Mouse (Mus musculus) embryo, embryonic 10.5 days (tissue): ENCODE measurements around the gene Dek.

Experiments used
- DNase-seq: peaks from one replicate; pipeline ENCODE4 v3.0.0-alpha.2; 2015; ENCODE audit warnings: low spot score

Gene Dek

DNA sequence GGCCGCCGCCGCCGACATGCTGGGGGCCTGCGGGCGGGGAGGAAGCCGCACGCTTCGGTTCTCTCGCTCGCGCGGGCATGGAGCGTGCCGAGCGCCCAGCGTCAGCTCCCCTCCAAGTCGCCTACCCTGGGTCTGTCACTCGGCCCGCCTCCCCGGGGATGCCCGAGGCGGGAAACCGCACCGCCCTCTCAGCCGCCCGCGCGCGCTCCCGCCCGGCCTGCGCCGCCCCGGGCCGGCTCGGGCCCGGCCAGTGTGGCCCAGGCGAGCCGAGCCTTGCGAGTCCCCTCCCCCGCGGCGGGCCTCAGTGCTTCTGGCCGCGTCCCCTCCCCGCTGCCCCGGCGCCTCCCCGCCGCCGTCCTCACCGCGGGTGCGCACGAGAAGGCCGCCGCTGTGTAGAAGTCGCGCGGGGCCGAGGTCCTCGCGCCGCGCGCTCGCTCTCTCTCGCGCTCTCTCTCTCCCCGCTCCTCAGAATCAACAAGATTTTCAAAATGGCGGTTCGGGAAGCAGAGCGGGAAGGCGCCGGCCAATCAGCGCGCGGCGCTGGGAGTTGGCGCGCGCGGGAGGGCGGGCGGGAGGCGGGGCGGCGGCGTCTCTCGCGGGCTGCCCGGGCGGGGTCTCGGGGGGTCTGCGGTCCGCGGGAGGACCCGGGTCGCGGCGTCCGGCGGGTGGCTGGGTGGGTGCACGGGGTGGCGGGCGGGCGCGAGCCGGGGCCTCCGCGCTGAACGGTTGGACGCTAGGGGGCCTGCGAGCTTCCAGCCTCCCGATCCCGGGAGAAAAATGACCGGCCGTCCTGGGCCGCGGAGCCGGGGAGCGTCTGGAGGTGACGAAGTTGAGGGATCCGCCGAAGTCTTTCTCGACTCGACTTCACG is at the start of gene Dek:
TSS of gene Dek (minus strand) at position 491 of the 869 bp plus-strand sequence.
- peak; percentile 92 for DNase-seq

DNA sequence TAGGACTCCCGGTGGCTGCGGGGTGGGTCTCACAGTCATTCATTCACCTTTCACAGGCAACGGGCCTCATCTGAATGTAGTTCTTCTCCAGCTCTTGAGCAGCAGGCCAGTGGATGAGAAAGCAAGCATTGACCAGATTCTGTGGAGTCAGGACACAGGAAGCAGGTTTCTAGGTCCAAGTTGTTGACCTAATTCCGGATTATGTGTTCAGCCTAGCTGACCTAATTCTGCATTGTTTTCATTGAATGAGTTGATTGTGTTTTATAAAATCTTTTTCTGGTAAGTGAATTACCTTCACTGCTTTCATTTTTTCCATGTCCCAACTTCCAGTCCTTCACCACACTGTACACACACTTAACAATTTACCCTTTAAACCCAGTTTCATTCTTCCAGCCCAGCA is 48.9 kb upstream of the Dek start:
- no peak for DNase-seq

DNA sequence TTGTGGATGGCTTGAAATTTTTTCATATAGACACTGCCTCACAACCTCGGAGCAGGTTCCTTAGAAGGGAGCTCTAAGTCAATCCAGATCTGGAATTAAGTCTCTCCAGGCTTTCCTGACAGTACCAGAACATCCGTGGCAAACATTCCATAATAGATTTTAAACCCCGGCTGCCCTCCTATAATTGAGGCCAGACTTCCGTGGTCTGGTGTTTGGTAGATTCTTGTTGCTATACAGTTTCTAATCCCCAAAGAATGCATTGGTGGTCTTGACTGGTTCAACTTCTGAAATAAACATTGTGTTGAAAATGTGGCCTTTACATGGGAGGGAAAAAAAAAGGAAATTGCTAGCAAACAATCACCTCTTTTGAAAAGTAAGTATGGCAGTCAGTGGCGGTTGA is 47.2 kb upstream of the Dek start:
- DNase-seq, result peak; percentile 18

DNA sequence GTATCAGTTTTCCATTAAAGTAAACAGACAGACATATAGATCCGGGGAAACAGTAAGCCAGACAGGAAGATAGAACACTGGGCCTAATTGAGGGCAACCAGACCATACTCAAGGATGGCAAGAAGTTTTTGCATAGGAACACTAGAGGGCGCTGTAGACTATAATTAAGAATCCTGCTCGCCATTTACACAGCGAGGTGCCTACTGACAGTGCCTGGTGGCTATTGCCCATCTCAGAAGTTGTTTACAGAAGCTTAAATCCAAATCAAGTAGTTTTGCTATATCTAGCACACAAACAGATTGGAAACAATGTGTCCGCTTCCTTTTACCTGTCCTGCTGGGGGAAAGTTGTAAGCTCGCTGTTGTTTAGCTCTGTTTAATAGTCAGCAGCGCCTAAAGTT is 46.4 kb upstream of the Dek start:
- DNase-seq, result peak; percentile 95

DNA sequence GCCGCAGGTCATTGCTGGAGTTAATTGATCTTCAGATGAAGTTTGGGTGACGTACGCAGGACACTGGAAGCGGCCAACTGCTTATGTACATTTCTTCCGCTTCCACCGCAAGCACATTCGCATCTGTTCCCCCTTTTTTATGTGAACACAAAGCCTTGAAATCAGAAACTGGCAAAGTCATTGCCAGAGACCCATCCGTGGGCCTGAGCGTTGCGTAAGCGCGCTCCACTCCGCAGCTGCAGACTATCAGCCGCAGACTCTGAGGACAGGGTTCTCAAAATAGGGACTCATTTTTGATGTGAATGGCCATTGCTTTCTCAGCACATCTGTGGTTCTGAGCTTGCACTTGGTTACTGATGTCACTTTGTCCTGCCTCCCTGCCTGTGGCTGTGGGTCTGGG is 45.1 kb upstream of the Dek start:
- DNase-seq, result no peak

DNA sequence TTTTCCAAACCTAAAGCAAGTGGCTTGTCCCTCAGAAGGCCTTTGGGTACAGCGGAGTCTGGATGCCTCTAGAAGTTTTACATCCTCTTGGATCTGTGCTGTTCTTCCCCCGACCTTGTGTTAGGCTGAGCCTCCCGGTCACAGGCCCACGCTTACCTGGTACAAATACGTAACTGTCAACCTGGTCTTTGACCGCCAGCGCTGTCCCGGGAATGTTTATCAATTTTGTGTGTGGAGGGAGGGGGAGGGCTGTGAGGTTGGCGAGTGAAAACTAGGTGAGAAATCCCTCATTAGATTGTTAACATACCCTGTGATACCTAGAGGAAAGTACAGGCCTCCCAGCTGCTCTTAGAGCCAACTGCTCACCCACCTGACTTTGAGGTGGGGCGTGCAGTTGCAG is 44.0 kb upstream of the Dek start:
- DNase-seq, result no peak

DNA sequence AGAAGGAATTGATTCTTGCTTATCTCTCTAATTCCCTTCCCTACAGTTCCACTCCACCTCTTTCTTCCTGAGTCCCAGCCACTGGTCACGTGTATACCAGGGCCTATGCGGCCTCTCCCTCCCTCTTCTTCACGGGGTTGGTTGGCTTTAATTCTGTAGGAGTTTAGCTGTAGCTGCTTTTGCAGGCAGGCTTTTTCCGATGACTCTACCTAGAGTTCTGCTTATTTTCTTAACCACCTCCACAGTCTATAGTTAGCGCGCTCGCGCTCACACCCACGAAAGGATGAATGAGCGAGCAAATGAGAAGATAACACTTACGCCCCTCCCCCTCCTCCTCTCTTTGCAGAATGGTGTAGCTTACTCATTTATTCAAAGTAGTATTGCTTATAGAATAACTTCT is 42.6 kb upstream of the Dek start:
- DNase-seq, result peak; percentile 18

DNA sequence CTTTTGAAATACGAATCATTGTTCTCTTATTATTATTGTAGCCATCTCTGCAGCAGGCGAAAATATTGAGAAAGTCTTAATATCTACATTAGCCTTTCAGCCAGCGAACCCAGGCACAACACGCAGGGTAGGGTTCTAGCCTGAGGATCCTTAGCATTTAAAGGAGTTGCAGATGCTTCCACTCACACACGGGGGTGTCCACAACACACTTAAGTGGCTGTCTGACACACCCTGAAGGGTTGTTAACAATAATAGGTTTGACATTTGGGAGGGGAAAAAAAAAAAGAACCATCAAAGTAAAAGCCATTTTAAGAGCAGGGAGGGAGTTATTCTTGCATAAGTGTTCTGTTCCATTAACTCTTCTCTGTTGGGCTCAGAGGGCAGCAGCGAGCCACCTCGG is 40.4 kb upstream of the Dek start:
- DNase-seq, result no peak

DNA sequence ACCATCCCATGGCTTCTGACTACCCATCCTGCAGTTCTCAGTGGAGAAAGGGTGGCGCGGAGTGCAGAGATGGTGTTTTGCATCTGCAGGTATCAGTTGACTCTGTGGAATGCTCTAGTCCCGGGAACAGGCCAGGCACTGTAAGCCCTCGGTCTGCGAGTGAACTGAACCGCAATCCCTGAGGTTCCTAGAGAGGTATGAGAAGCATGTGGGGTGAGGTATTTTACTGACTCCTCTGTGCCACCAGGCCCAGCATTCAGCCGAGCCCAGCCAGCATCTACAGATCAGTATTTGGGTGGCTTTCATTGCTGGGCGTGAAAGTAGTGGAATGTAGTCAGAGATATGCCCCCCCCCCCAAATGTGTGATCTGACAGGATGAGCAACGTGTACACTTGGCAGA is 39.9 kb upstream of the Dek start:
- no peak for DNase-seq

DNA sequence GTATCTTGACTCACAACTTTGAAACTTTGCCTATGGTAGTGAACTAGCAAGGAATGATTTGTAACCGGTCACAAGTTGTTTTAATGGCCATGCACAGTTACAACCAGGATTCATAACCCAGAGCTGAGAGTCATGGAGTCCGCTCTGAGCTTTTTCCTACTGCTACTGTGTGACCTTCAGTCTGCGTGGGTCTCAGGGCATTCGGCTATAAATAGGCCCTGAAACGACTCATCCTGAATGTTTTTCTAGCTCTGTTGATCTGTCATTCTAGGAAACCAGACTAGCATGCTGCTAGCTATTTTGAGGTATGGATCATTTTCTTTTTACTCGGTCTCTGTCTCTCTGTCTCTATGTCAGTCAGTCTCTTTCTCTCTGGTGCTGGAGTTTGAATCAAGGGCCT is 36.8 kb upstream of the Dek start:
- DNase-seq, result no peak

DNA sequence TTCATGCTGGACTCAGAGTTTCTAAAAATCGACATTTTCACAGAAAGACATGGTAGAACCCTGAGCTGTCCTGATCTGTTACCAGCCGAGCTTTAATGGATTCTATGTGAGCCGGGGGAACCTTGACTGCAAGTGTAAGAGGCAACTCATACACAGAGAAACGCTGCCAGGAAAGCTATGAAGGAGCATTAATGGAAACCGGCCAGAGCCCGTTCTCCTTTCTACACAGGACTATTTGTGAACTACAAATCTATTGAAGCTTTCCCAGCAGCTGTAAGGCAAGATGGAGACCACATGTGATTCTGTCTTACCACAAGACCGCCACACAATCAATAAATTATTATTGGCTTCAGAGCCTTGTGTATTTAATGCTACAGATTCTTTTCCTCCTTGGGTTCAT is 29.7 kb upstream of the Dek start:
- DNase-seq, result no peak

DNA sequence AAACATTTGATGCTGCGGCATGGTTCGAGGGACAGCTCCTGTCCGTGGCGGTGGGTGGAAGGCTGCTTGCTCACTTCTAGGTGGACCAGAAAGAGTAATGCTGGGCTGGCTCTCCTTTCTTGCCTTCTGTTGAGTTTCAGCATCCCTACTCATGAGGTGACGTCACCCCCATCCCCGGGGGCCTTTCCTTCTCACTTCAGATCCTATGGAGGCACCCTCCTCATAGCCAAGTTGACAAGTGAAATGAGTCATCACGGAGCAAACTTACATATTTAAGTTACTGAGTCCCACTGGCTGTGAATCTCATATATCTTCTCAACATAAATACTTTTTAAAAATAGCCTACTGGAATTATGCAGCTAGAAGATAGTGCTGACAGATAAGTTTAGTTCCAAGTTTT is 28.8 kb upstream of the Dek start:
- DNase-seq, result no peak

DNA sequence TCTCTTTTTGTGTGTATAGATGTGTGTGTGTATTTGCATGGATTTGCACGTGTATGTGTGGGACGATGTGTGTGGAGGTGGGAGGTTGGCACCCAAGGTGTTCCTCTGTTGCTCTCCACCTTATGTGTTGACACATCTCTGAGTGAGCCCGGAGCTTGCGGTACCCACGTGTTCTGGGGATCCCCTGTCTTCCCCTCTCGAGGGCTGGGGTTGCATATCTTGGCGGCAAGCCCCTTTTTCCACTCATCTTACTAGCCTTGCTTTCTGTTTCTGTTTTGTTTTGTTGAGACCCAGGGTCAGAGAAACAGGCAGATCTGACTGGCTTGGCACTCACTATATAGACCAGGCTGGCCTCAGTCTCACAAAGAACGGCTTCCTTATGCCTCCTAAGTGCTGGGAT is 27.1 kb upstream of the Dek start:
- DNase-seq, result no peak

DNA sequence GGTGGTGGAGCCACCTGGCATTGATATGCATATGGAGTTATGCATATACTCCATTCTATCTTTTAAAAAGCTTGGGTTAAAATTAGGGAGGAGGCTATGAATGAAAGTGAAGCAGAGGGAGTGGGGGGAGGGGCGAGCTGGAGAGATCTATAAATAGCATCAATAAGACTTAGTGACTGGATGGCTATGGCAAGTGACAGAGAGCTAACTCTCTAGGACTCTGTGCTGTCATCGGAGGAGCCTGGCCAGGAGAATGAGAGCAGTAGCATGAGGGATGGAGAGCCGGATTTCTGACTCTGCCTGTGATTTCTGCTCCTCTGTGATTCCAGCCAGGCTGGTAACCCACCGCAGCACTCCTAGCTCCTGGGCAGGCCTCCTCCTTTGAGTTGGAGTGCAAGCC is 23.1 kb upstream of the Dek start:
- no peak for DNase-seq

DNA sequence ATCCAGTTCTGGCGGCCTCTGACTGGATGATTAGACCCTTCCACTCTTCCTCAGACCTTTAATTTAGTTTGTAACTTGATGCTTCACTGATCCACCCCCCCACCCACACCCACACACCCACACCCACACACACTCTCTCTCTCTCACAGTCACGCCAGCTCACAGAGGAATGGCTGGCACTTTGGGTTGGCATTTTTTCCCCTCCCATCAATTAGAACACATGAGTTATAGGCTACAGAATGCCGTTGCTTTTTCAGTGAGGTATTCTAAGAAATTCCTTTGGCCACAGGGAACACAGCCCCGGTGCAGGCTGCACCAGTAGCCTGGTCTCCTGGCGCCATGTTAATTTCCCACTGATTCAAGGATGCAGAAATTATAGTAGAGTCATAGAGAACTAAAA is 19.6 kb upstream of the Dek start:
- no peak for DNase-seq

DNA sequence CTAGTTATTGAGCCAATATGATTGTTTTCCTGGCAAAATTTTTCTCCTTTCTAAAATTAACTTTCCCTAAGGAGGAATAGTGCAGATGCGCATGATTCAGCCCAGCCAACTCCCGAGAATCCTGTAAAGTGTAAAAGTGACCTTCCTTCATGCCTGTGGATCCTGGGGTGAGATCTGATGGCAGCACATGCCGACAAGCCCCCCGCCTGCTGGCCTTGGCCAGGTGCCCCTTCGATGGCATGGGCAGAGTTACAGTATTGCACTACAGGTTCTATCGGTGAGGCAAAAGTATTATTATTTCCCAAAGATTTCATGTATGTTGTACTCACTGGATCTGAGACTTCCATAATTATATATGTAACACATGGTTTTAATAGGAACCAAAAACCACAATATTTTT is 19.0 kb upstream of the Dek start:
- DNase-seq, result no peak

DNA sequence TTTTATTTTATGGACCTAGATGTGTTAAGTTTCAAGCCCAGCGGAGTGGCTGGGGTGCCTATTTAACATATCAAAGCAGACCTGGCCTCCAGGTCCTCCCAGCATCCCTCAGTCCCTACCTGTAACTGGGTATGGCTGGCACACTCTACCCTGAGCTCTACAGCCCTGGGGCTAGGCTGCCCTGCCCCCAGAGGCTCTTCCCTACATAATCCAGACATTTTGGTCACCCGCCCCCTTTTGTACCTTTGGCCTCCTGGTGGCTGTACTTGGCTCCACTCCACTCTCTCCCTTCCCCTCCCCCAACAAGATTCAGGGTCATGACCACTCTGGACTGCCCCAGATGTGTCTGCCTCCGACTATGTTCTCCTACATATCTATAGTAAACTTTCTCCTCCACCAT is 18.4 kb upstream of the Dek start:
- peak; percentile 46 for DNase-seq

DNA sequence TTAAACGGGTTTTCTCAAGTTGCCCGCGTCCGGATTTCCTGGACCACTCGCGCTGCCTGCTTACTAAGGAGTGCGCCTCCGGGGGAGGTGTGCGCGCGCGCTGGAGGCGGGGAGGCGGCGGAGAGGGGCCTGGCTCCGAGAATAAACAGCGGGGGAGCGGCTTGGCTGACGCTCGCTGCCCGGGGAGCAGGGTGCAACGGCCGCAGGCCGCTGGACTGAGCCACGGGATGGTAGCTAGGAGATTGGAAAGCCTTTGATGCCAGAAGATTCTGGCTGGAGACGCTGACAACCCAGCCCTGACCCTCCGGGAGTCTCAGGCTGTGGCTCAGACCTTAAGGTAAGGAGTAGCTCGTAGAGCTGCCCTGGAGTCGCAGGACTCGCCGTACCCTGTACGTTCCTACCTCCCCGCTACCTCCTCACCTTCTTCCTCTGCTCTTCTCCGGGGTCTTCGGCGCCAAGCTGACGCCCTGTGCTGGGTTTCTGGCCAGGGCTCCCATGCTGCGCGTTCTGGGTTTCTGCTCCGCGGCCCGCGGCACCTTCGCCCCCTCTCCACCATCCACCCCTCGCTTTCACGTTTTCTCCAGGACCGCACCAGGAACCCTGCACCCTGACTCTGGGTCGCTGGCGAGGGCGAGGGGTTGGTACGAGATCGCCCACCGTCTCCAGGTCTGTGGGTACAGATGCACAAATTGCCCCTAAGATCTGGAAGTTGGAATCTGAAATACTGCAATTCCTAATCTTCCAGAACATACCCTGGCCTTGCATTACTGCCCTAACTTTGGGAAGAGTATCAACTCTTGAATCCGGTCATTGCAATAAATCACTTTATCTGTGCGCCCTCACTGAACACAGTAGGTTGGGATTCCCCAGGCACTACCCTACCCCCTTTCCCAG is 16.8 kb upstream of the Dek start, which contains the start of gene Rnf144b:
TSS of gene Rnf144b (plus strand) at position 120 of the 894 bp plus-strand sequence.
- peak; percentile 67 for DNase-seq

DNA sequence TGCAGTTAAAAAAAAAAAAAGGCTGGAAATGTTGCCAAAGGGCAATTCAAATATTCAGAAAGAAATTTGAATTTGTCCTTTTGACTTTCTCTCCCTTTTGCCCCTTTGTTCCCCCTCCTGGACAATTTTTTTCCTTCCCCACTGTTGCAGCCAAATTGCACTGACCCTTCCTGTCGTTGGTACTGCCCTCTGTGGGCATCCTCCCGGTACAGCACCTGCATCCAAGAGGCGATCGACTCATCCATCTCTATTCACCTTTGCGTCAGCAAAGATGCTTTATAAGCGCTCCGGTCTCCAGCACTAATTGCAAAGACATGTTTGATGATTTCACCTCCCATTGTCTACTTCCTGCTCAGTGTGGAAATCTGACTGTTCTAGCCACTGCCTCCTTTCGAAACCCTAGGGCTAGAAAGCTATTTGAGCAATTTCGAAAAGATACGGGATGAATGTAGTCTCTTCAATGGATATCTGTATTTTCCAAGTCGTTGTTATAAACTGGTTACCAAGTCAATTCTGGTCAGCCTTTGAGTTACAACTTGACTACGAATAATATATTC is 15.4 kb upstream of the Dek start:
- no peak for DNase-seq

DNA sequence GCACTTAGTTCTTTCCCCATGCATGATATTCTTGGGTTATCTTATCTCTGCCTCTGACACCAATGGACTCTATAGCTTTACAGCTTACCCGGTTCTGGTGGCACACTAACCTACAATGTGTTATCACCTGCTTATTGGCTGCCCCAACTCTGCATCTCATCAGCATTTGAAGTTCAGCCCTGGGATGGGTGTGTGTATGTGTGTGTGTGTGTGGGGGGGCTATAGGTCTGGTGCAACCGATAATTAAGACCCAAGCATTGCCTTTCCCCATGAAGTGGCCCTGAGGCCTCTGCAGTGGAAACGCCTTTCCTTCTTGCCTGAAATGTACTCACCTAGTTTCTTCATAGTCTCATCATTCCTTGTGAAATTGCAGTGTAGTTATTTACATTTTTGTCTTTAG is 10.0 kb upstream of the Dek start:
- DNase-seq, result no peak

DNA sequence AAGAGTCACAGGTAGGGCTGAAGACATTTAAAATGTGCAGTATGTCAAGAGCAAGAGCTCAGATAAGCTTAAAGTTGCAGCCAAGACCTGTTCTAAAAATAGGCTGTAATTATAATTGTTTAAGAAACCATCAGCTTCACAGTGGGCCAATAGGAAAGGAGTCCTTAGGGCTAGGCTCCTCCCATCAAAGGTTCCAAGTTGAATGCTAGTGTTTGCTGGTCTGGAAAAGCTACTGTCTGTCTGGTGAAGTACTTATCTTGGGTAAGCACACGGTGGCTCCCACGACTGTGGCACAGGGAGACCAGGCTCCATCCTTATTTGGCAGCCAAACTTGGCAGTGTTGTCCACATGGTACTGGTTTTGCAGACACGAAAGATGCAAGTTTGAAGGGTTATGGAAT is 6.9 kb upstream of the Dek start:
- no peak for DNase-seq

DNA sequence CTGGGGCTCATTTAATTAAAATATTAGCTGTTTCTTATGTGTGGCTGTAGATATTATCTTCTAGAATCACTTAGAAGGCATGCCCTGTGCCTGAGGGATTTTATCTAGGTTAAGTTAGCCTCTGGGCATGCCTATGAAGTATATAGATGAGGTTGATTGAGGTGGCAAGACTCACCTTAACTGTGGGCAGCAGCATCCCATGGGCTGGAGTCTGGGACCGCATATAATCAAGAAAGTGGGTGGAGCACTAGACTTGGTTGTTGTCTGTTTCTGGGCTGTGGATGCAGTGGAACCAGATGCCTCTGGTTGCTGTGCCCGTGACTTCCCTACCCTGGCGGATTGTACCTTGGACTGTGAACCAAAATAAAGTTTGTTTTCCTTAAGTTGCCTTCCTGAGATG is 6.1 kb upstream of the Dek start:
- no peak for DNase-seq

DNA sequence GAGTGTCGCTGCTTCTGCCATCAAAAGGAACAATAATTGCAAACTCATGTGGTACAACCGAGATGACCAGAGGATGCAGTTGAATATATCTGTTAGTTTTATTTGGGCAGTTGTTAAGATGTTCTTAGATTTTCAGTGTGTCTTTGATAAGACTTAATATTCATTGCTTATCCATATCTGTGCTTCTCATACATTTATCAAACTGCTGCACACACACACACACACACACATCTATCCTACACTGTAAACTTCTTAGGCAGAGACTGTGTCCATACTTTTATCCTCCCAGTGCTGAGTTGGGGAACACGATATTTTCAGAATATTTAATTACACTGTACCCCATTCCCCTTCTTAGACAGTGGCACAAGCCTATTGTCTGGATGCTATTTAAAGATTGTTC is 5.2 kb upstream of the Dek start:
- no peak for DNase-seq
